Mouse (Mus musculus) left cerebral cortex, adult 18-20 months (tissue): ENCODE results near the gene Ostn. TPM values are rescaled to one million over a fixed set of nuclear protein-coding genes. Genes with fewer than 3 reads are reported as not detected.
A peak's percentile ranks its signal among the peaks of the same experiment; 100 is the strongest.
"Not testable (repeated sequence)": the region's sequence is repeated elsewhere in the genome, so short reads cannot be mapped to it uniquely, and the experiment has no call there.

Experiments
- DNase-seq, 2 experiments: peaks; one replicate each; pipeline ENCODE4 v3.0.0; 2021 to 2022; ENCODE audit warnings: low spot score in 2 of 2, mixed read lengths in 1 of 2
- long read RNA-seq, 2 experiments: library from polyadenylated mRNA; stranded (forward); transcript quantifications; one replicate each; pipeline ENCODE4 v2.0.0; 2021
- total RNA-seq, 2 experiments: library from RNA; stranded (reverse); gene quantifications; 2 replicates each; pipeline ENCODE4 v1.2.3; 2021

The Ostn gene
- not detected for total RNA-seq
- long read RNA-seq, experiment 1: 0 reads
- long read RNA-seq, experiment 2: 0 reads

GRCm38 (mm10) chr16:27307189-27307588 is at the start of gene Ostn:
Gene Ostn (plus strand): TSS chr16:27307489.
- DNase-seq: not testable (repeated sequence)

GRCm38 (mm10) chr16:27268748-27269147 is 38.5 kb upstream of the Ostn start:
- DNase-seq: no peak

GRCm38 (mm10) chr16:27287410-27287809 is 19.9 kb upstream of the Ostn start:
- no peak for DNase-seq

DNA sequence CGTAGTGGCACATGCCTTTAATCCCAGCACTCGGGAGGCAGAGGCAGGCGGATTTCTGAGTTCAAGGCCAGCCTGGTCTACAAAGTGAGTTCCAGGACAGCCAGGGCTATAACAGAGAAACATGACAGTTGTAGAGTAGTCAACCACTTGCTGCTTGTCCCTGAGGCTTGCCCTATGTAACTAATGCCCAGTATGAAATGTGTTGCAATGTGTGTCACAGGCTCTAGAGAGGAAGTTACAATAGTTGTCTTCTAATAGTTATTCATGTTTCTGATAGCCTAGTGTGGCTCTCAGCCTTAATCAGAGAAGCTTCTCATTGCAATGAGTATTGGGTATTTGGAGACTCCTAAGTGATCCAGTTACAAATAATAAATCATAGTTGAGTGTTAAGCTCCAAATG is 10.8 kb upstream of the Ostn start:
- DNase-seq: no peak

- DNase-seq: no peak
Measured at GRCm38 (mm10) chr16:27296929-27297328, 10.4 kb upstream of the Ostn start.

- DNase-seq: no peak
Measured at GRCm38 (mm10) chr16:27319099-27319498, 11.8 kb downstream of the Ostn start.

GRCm38 (mm10) chr16:27322047-27322446 is 14.8 kb downstream of the Ostn start:
- no peak for DNase-seq

- DNase-seq: no peak
Measured at GRCm38 (mm10) chr16:27326463-27326862, 19.2 kb downstream of the Ostn start.

GRCm38 (mm10) chr16:27347521-27347920 is 40.2 kb downstream of the Ostn start:
- DNase-seq: no peak

DNA sequence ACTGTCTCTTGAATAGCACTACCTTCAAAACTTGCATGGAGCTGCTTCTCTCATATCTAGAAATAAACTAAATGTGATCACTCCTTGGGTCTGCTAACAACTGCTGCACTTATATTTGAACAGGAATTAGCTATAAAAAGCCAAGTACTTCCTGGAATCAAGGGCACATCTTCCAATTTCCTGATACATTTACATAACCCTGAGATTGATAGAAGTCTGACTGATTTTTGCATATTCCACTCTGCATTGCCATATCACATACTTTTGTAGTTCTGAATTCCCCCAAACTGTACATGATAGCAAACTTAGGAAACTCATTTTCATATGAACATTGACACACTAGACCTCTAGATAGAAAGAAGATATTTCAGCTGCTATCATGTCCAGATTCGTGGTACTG is 41.1 kb downstream of the Ostn start:
- no peak for DNase-seq

- DNase-seq: no peak
Measured at GRCm38 (mm10) chr16:27349235-27349634, 41.9 kb downstream of the Ostn start.

DNA sequence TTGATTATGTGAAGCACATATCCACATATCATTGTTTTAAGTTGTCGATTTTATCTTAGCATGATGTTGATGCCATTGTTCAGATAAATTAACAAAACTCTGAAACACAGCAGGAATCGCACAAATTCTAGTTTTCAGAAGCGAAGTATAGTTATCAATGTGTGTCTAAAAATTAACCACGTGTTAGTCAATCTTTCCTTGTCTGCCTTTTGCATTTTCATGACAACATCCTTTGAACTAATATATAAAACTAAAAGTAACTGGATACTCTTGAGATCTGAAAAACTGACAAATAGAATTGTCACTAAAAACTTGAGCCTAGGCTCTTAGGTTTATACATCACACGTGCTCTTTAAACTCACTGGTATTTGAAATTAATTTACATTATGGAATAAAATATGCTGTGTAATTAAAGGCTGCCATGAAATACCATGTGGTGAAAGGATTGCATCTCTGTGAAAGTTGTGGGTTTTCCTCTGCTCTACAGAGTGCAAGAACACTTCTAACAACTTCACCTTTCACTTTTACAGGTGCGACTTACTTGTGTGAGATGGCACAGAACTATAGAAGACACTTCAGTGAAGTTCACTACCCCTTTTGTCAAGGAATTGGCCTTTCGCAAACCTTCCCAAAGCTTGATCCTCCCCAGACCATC is 42.7 kb downstream of the Ostn start:
- no peak for DNase-seq

DNA sequence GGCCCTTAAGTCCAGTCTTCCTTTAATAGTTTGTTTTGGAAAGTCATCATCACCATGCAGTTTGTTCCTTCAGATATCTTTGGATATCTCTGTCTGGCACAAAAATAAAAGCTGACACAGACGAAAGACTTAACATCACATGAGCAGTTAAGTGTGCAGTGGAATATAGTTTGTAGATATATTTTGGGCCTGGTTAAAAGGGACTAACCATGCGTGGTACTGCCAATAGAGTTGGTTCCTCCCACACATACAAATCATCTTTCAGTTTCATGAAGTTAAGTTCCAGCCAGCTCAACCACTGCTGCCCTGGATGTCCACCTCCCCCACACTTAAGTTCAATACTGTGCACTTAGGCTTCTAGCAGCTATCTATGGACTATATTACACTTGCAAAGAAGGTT is 47.2 kb downstream of the Ostn start:
- no peak for DNase-seq

DNA sequence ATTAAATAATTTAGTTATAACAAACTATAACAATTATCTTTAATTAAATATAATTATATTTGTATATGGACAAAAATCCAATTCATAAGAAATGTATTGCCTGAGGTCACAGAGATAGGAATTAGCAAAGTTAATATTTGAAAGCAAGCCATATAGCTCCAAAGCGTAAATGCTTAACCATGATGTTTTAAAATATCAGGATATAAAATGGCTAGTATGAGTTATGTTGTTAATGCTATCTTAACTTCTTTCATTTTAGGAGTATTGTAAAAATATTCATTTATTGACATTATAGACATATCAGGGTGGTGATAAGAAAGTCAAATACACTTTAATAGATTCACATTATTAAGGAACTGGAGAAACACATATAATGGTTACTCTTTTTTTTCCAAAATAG is 52.8 kb downstream of the Ostn start:
- no peak for DNase-seq

DNA sequence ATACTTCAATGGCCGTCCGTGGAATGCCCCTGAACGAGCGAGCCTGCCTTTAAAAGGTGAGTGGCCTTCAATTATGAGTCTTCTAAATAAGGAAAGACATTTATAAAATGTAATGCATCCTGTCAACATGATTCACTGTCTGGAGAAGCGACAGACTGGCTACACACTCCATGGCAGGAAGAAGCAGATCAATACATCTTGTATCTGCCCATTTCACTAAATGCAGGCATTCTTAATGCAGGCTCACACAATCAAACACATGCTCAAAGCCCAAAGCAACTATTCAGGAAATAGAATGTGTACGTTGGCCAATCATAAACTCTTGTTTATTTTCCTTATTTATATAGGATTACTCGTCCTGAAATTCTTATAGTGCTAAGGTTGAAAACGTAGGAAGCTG is 62.9 kb downstream of the Ostn start, which contains the start of gene Uts2b:
TSS of gene Uts2b (minus strand) at position 49 of the 400 bp plus-strand sequence.
- DNase-seq: no peak

GRCm38 (mm10) chr16:27370700-27371099 is 63.4 kb downstream of the Ostn start:
- no peak for DNase-seq

GRCm38 (mm10) chr16:27374139-27374538 is 66.8 kb downstream of the Ostn start:
- DNase-seq: no peak

GRCm38 (mm10) chr16:27375318-27375717 is 68.0 kb downstream of the Ostn start:
- DNase-seq: no peak

GRCm38 (mm10) chr16:27376556-27376955 is 69.3 kb downstream of the Ostn start:
- no peak for DNase-seq

DNA sequence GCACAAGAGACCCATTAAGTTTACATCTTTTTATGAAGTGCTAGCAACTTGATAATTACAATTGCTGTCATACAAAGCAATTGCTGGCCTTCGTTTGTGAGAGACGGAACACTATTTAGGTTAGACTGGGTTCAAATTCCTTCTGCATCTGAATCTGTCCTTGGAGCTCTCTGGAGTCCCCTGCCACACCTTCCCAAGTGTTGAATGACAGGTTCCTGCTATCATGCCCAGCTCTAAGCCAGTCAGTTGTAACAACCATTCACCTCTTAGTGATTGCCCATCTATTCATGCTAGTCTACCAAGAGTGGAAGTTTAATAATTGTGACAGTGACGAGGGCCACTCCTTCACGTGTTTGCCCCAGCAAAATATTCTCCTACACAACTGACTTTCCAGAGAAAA is 74.9 kb downstream of the Ostn start:
- DNase-seq: no peak

DNA sequence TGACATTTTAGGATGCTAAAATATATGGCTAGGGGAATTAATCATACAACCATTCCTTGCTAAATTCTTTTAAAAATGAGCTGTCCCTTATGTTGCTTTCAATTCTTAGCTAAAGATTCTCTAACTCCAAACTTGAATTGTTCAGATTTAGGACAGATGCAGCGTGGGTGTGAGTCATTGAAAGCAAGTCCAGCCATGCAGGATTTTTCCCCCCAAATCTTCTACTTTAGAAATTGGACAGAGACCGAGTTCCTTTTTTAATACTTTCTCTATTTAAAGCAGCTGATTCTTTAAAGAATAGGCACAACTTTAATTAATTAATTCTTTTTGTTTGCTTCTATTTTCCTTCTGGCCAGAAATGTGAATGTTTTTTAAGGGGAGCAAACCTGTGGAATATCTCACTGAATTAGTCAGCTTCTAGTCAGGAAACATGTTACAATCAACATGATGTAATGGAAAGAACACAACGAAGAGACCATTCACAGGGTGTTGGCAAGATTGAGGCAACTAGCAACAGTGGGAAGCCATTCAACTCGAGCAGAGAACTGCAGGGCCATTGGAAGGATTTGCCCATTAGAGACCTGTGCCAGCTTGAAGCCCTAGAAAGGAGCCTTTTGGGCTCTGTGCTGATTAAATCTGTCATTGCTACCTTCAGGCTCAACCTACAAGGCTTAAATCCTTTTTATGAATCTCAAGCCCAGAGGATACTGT is 77.8 kb downstream of the Ostn start:
- DNase-seq: peak in 1 of 2 experiments; percentile 43

- DNase-seq: no peak
Measured at GRCm38 (mm10) chr16:27385649-27386048, 78.4 kb downstream of the Ostn start.
